Mouse (Mus musculus) right cerebral cortex, adult 18-20 months (tissue): ENCODE measurements at regions not wholly inside any gene's neighbourhood (a gene's known extent, or its start where the extent isn't known, plus 50 kb on each side); places are given as distances from the start of the nearest gene placed in this dataset.
A peak's percentile ranks its signal among the peaks of the same experiment; 100 is the strongest.
"Not testable (repeated sequence)": the region's sequence is repeated elsewhere in the genome, so short reads cannot be mapped to it uniquely, and the experiment has no call there.

Source experiments
- DNase-seq: peaks from one replicate; pipeline ENCODE4 v3.0.0; 2022; ENCODE audit warnings: mixed read lengths

- no peak for DNase-seq
These were observed 257.9 kb downstream of the Ajap1 start for GRCm38 (mm10) chr4:153224618-153225177.

GRCm38 (mm10) chr4:153223019-153223418 is 259.6 kb downstream of the Ajap1 start:
- DNase-seq: no peak

GRCm38 (mm10) chr4:153220485-153220884 is 262.1 kb downstream of the Ajap1 start:
- DNase-seq: no peak

- no peak for DNase-seq
These were observed 262.5 kb downstream of the Ajap1 start for GRCm38 (mm10) chr4:153220074-153220473.

- DNase-seq: no peak
These were observed 265.1 kb downstream of the Ajap1 start for GRCm38 (mm10) chr4:153217541-153217980.

GRCm38 (mm10) chr4:153212095-153212494 is 270.5 kb downstream of the Ajap1 start:
- DNase-seq: no peak

- no peak for DNase-seq
These were observed 273.8 kb downstream of the Ajap1 start for GRCm38 (mm10) chr4:153208822-153209221.

- DNase-seq: no peak
These were observed 274.4 kb downstream of the Ajap1 start for GRCm38 (mm10) chr4:153208215-153208614.

GRCm38 (mm10) chr4:153207578-153208102 is 275.0 kb downstream of the Ajap1 start:
- DNase-seq: no peak

GRCm38 (mm10) chr4:153206789-153207457 is 275.7 kb downstream of the Ajap1 start:
- no peak for DNase-seq

- DNase-seq: no peak
These were observed 277.8 kb downstream of the Ajap1 start for GRCm38 (mm10) chr4:153204764-153205163.

GRCm38 (mm10) chr4:153200799-153201770 is 281.5 kb downstream of the Ajap1 start:
- DNase-seq: no peak

GRCm38 (mm10) chr4:153189485-153189884 is 293.1 kb downstream of the Ajap1 start:
- DNase-seq: no peak

GRCm38 (mm10) chr4:153188504-153189031 is 294.0 kb downstream of the Ajap1 start:
- no peak for DNase-seq

GRCm38 (mm10) chr4:153187959-153188503 is 294.6 kb downstream of the Ajap1 start:
- DNase-seq: peak; percentile 28

- no peak for DNase-seq
These were observed 305.1 kb downstream of the Ajap1 start for GRCm38 (mm10) chr4:153177496-153177895.

GRCm38 (mm10) chr4:153175660-153176059 is 307.0 kb downstream of the Ajap1 start:
- DNase-seq: peak; percentile 29

GRCm38 (mm10) chr4:153175077-153175476 is 307.5 kb downstream of the Ajap1 start:
- no peak for DNase-seq

- no peak for DNase-seq
These were observed 312.6 kb downstream of the Ajap1 start for GRCm38 (mm10) chr4:153169991-153170390.

GRCm38 (mm10) chr4:153164810-153165209 is 317.8 kb downstream of the Ajap1 start:
- no peak for DNase-seq

GRCm38 (mm10) chr4:153160115-153160514 is 322.5 kb downstream of the Ajap1 start:
- DNase-seq: no peak

- no peak for DNase-seq
These were observed 325.0 kb downstream of the Ajap1 start for GRCm38 (mm10) chr4:153157572-153157971.

- DNase-seq: not testable (repeated sequence)
These were observed 329.7 kb downstream of the Ajap1 start for GRCm38 (mm10) chr4:153152923-153153322.
